Mouse (Mus musculus) layer of hippocampus, adult 11-12 months (tissue): ENCODE measurements around the gene Atrip.

Source experiments
- DNase-seq: peaks from one replicate; pipeline ENCODE4 v3.0.0; 2022; ENCODE audit warnings: low spot score

Gene Atrip

GRCm38 (mm10) chr9:109097831-109098230 is 23.9 kb upstream of the Atrip start:
- DNase-seq = peak; percentile 82

- no peak for DNase-seq
Observed at GRCm38 (mm10) chr9:109097291-109097690, 23.4 kb upstream of the Atrip start.

GRCm38 (mm10) chr9:109096856-109097255 is 22.9 kb upstream of the Atrip start:
- no peak for DNase-seq

GRCm38 (mm10) chr9:109096251-109096661 is 22.3 kb upstream of the Atrip start:
- DNase-seq = no peak

- DNase-seq = peak; percentile 66
Observed at GRCm38 (mm10) chr9:109095137-109095982, 21.4 kb upstream of the Atrip start, which contains the start of gene Plxnb1. Gene Plxnb1 (plus strand): TSS chr9:109095389.

- no peak for DNase-seq
Observed at GRCm38 (mm10) chr9:109094553-109095136, 20.7 kb upstream of the Atrip start.

GRCm38 (mm10) chr9:109093786-109094552 is 20.0 kb upstream of the Atrip start:
- DNase-seq = no peak

GRCm38 (mm10) chr9:109092799-109093198 is 18.9 kb upstream of the Atrip start:
- DNase-seq = no peak

- DNase-seq = no peak
Observed at GRCm38 (mm10) chr9:109091802-109092201, 17.9 kb upstream of the Atrip start.

GRCm38 (mm10) chr9:109090446-109090845 is 16.5 kb upstream of the Atrip start:
- no peak for DNase-seq

- no peak for DNase-seq
Observed at GRCm38 (mm10) chr9:109087987-109088386, 14.1 kb upstream of the Atrip start.

- no peak for DNase-seq
Observed at GRCm38 (mm10) chr9:109084922-109085321, 11.0 kb upstream of the Atrip start.

- DNase-seq = peak; percentile 91
Observed at GRCm38 (mm10) chr9:109082124-109082800, 8.3 kb upstream of the Atrip start, which contains the start of the genes Ccdc51 and Tma7. Gene Ccdc51 (plus strand): TSS chr9:109082493. Gene Tma7 (minus strand): TSS chr9:109082587.

- DNase-seq = no peak
Observed at GRCm38 (mm10) chr9:109081749-109082123, 7.8 kb upstream of the Atrip start.

GRCm38 (mm10) chr9:109080516-109080915 is 6.6 kb upstream of the Atrip start:
- no peak for DNase-seq

GRCm38 (mm10) chr9:109068095-109068735 is 5.7 kb downstream of the Atrip start:
- DNase-seq = no peak

- DNase-seq = no peak
Observed at GRCm38 (mm10) chr9:109060898-109061295, 13.0 kb downstream of the Atrip start.

GRCm38 (mm10) chr9:109060184-109060897 is 13.6 kb downstream of the Atrip start:
- no peak for DNase-seq

- peak; percentile 94 for DNase-seq
Observed at GRCm38 (mm10) chr9:109059136-109059903, 14.6 kb downstream of the Atrip start, which contains the start of gene Trex1. Gene Trex1 (minus strand): TSS chr9:109059734.
